Mouse (Mus musculus): Measurements from ENCODE around the gene Pef1. TPM values are rescaled to one million over a fixed set of nuclear protein-coding genes. Genes with fewer than 3 reads are reported as not detected.

Pef1 gene
- total RNA-seq, 4 experiments from 2014 or later = 72.9 to 80.6 (median 76.1) TPM

- DNase-seq (ENCODE audit: low spot score in 2 of 2) = no peak
Measured at GRCm38 (mm10) chr4:130174335-130175031, 72.1 kb downstream of the Pef1 start.

- DNase-seq (ENCODE audit: low spot score in 2 of 2) = no peak
Measured at GRCm38 (mm10) chr4:130175072-130175711, 72.8 kb downstream of the Pef1 start, which contains the start of gene Tinagl1. TSS of gene Tinagl1 (minus strand) at chr4:130175122.

GRCm38 (mm10) chr4:130176156-130176720 lies 73.9 kb downstream of the Pef1 start:
- no peak for DNase-seq (ENCODE audit: low spot score in 2 of 2)

- DNase-seq (ENCODE audit: low spot score in 2 of 2) = no peak
Measured at GRCm38 (mm10) chr4:130177087-130177486, 74.7 kb downstream of the Pef1 start.

- no peak for DNase-seq (ENCODE audit: low spot score in 2 of 2)
Measured at GRCm38 (mm10) chr4:130177536-130177935, 75.2 kb downstream of the Pef1 start.

Other genes with a start within 250 kb of the Pef1 start
- under 1 TPM; 0.26 to 0.94 (median 0.68) TPM for gene Spocd1, start 173.3 kb upstream of the Pef1 start, total RNA-seq (2022)
- 100 to 1,000 TPM; 349 to 362 (median 356) TPM for gene Adgrb2, start 117.7 kb upstream of the Pef1 start, total RNA-seq (2022)
- gene Col16a1, start 54.7 kb upstream of the Pef1 start, total RNA-seq (2022) = 10 to 100 TPM; 14.6 to 26.0 (median 18.3) TPM
- 1 to 10 TPM; 1.4 to 2.0 (median 1.9) TPM for gene Hcrtr1, start 36.8 kb downstream of the Pef1 start, total RNA-seq (2022)
- gene Tinagl1, start 72.6 kb downstream of the Pef1 start, total RNA-seq (2022) = 10 to 100 TPM in 1 of 4 experiments, 1 to 10 TPM in 3; 7.7 to 10.5 (median 9.0) TPM
- not detected for gene Gm853, start 119.8 kb downstream of the Pef1 start, total RNA-seq (2022)
- 1 to 10 TPM; 5.0 to 7.8 (median 6.5) TPM for gene Serinc2, start 176.6 kb downstream of the Pef1 start, total RNA-seq (2022)
- 100 to 1,000 TPM; 131 to 144 (median 138) TPM for gene Fabp3, start 206.0 kb downstream of the Pef1 start, total RNA-seq (2022)
- gene Gm10570, start 206.1 kb downstream of the Pef1 start, total RNA-seq (2022) = 1 to 10 TPM in 3 of 4 experiments, not detected in 1; 1.7 to 2.5 (median 2.2) TPM